Mouse (Mus musculus): ENCODE data around the gene Zfp493.
A peak's percentile ranks its signal among the peaks of the same experiment; 100 is the strongest.
"Not testable (repeated sequence)": the region's sequence is repeated elsewhere in the genome, so short reads cannot be mapped to it uniquely, and the experiment has no call there.

Gene Zfp493

GRCm38 (mm10) chr13:67779265-67780221 lies at the start of gene Zfp493:
Zfp493 (plus strand) TSS chr13:67779693.
- DNase-seq, result peak; percentile 21

GRCm38 (mm10) chr13:67734391-67734790 lies 45.1 kb upstream of the Zfp493 start:
- not testable (repeated sequence) for DNase-seq

- DNase-seq, result no peak
Measured at GRCm38 (mm10) chr13:67742941-67743340, 36.6 kb upstream of the Zfp493 start.

DNA sequence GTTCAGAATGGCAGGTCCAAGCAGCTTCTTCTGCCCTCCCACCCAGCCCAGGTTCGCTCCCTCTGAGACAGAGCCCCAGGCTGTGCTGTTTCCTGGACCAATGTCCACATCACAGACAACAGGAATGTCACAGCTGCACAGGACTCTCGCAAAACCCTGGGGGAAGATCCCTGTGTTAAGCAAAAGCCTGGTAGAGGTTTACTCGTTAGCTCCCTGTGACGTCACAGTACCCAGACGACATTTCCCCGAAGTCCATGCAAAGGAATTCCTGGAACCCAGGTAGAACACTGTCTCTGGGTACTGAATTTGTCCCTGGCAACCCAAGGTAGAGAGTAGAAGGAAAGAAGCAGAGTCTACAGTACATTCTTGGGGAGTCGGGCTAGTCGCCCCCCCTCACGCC lies 35.6 kb upstream of the Zfp493 start:
- DNase-seq, result no peak

- peak; percentile 47 for DNase-seq
Measured at GRCm38 (mm10) chr13:67754333-67755306, 24.9 kb upstream of the Zfp493 start, which contains the start of gene Zfp85. Zfp85 (minus strand) TSS chr13:67755228.

- no peak for DNase-seq
Measured at GRCm38 (mm10) chr13:67755761-67756160, 23.7 kb upstream of the Zfp493 start.

GRCm38 (mm10) chr13:67759966-67760365 lies 19.5 kb upstream of the Zfp493 start:
- DNase-seq, result no peak

GRCm38 (mm10) chr13:67763031-67763768 lies 16.3 kb upstream of the Zfp493 start:
- DNase-seq, result no peak

GRCm38 (mm10) chr13:67791921-67792455 lies 12.5 kb downstream of the Zfp493 start:
- DNase-seq, result no peak

DNA sequence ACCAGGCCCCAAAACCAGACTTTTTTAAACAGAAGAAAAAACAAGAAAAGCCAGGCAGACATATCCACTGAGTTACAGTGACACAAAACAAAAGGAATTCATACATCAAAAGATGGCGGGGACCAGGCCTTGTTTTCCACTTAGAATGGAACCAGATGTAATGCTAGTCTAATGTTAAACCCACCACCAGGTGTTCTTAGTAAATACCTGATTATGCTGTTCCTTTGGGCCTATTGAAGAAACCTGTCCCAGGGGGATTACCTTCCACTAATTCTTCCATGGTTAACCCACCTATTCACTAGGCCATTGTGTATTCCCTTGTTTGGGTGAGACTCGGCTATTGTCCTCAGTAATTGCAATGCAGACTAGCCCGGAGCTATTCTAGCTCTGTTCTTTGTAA lies 19.1 kb downstream of the Zfp493 start:
- DNase-seq, result no peak

DNA sequence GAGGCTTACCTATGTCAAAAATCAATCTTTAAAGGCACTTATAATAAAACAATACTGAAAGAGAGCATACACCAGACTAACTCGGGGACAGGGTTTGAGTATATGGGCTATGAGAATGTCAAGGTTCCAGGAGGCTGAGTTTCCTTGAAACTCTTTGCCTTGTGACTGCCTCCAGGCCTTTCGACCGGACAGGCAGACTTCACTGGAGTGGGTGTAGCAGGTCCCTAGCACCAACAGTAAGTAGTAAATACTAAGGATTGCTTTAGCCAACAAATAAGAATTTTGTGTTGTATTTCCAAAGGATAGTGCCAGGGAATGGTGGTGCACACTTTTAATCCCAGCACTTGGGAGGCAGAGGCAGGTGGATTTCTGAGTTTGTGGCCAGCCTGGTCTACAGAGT lies 19.7 kb downstream of the Zfp493 start:
- DNase-seq, result not testable (repeated sequence)

GRCm38 (mm10) chr13:67811651-67812210 lies 32.2 kb downstream of the Zfp493 start:
- DNase-seq, result no peak

DNA sequence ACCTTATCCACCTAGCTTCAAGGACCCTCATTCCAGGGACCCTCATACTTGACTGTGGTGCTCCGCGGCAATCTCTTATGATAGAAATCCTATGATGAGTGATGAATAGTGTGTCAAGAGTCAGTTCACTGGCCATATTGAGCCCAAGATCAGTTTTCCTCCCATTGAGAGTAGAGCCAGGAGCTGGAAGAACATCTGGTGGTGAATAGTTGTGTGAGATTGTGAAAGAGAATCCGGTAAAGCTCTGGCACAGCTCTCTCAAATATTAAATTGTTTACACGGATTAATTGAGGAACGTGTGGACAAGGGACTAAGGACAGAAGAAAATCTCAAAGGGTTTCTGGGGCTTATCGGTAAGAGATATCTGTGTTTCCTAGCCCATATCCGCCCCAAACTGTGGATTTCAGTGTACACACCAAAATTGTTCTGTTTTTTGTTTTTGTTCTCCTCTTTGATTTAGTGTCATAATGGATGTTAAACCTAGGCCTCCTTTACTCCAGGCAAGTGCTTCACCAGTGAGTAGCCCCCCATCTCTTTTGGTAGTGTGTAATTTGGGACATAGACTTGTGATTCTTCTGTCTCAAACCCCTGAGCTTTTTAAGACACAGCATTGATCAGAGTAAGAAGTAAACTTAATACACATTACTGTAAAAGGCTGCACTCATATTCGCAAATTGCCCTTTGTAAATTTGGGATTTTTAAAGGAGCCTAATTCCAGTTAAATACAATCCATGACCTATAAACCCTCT lies 33.6 kb downstream of the Zfp493 start:
- no peak for DNase-seq

DNA sequence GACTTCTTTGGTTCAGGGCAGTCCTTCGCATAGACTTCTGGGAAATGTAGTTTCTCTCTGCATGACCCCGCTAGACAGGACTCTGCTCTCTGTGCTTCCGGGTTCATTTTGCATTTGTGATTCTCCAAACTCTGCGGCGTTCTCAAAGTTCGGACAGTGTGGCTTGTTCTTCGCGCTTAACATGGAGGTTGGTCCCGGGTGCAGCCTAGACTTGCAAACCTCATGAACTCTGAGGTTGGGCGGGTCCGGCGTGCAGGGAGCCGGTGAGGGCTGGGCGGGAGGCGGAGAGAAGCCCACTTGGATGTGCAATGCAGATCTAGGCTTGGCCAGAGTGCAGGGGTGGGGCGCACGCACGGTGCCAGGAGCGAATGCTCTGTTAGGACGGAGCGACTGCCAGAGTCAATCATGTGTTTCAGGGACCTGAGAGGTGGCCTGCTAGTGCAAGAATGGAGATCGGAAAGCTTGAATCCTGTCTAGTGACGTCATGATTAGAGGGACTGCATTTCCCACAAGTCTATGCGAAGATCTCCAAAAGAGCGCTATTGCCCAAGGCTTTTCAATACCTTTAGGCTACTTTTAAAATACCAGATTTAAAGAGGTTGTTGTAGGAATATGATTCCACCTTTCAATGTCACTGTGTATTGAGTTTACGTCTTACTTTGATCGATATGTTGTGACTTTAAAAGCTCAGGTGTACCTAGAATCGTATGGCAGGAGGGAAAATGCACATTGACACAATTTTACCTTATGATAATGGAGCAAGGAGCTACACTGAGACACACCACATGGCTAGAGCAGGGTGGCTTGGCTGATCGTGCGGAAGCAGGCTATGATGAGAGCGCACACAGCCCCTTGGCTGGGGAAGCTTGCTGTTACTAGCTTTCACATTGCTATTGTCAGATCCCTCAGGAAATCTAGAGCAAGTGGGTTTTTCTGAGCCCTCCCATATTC lies 34.5 kb downstream of the Zfp493 start, which contains the start of gene Zfp273:
TSS of gene Zfp273 (plus strand) at position 31 of the 951 bp plus-strand sequence.
- DNase-seq, result peak; percentile 58

DNA sequence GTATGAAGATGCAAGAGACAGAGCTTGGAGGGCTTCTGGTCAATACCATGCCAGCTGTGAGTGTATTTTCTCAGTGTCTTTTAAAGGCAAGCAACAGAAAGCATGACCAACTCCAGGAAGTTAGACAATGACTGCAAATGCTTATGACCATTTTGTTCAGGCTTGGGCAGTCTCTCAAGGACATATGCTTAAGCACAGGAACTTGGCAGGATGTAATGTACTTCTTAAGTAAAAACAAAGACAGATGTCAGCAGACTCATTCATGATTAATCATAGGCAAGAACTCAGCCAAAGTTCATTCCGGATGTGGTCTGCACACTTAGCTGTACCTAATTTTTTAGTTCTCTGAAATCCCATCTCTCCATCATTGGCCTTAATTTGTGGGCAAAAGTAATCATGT lies 39.1 kb downstream of the Zfp493 start:
- DNase-seq, result no peak

DNA sequence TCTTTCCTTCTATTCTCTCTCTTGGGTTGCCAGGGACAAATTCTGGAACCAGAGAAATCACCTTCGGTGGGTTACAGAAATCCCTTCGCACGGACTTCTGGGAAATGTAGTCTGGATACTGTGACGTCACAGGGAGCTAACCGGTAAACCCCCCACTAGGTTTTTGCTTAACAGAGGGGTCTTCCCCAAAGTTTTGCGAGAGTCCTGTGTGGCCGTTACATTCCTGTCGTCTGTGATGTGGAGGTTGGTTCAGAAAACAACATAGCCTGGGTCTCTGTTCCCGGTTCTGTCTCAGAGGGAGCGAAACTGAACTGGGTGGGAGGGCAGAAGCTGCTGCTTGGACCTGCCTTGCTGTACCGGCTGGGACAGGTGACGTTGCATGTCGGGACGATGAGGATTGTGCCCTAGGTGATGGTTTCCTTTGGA lies 51.4 kb downstream of the Zfp493 start, which contains the start of gene Gm10037:
TSS of gene Gm10037 (plus strand) at position 196 of the 426 bp plus-strand sequence.
- peak; percentile 33 for DNase-seq

DNA sequence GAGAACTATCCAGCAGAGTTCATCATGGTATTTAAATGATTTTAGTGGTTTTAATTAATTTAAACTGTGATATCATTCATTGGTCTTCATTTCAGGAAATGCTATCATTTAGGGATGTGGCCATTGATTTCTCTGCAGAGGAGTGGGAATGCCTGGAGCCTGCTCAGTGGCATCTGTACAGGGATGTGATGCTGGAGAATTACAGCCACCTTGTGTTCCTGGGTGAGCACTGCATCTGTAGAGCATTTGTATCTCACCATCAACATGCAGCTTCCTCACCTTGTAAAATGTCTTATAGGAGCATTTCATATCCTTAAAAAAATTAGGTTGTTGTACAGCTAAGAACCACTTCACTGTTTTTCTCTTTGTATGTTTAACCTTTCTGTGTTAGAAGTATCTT lies 53.6 kb downstream of the Zfp493 start:
- DNase-seq, result not testable (repeated sequence)
